Mouse (Mus musculus) midbrain, embryonic 15.5 days (tissue): ENCODE measurements at regions not wholly inside any gene's neighbourhood (a gene's known extent, or its start where the extent isn't known, plus 50 kb on each side); places are given as distances from the start of the nearest gene placed in this dataset.

Source experiments
- ATAC-seq: fragments of 200-750 bp; cut with Nextera tagmentation; replicated peaks from 2 replicates; pipeline ENCODE4 v1.8.0; 2017; ENCODE audit warnings: moderate TSS enrichment
- H3K27ac ChIP-seq: fragments of 300-500 bp; sonication (generic); 2 replicates; pipeline ENCODE4 v1.5.1; 2015; ENCODE audit warnings: mild to moderate bottlenecking, inconsistent platforms
- H3K27me3 ChIP-seq: fragments of 300-500 bp; sonication (generic); replicated peaks from 2 replicates; pipeline ENCODE4 v1.6.1; 2015; ENCODE audit warnings: inconsistent platforms
- H3K36me3 ChIP-seq: fragments of 300-500 bp; sonication (generic); replicated peaks from 2 replicates; pipeline ENCODE4 v1.6.1; 2015; ENCODE audit warnings: inconsistent platforms
- H3K4me1 ChIP-seq: fragments of 300-500 bp; sonication (generic); 2 replicates; pipeline ENCODE4 v1.6.1; 2015; ENCODE audit warnings: inconsistent platforms
- H3K4me2 ChIP-seq: fragments of 300-500 bp; sonication (generic); 2 replicates; pipeline ENCODE4 v1.6.1; 2015; ENCODE audit warnings: inconsistent platforms, mild to moderate bottlenecking, moderate library complexity
- H3K4me3 ChIP-seq: fragments of 300-500 bp; sonication (generic); 2 replicates; pipeline ENCODE4 v1.5.1; 2015; ENCODE audit warnings: mild to moderate bottlenecking, inconsistent platforms
- H3K9ac ChIP-seq: fragments of 300-500 bp; sonication (generic); 2 replicates; pipeline ENCODE4 v1.6.1; 2015; ENCODE audit warnings: mild to moderate bottlenecking, inconsistent platforms
- H3K9me3 ChIP-seq: fragments of 300-500 bp; sonication (generic); 2 replicates; pipeline ENCODE4 v1.6.1; 2016; ENCODE audit warnings: inconsistent platforms
- WGBS: fragments of 180-500 bp; shearing (Covaris S2); methylation state at CpG from one replicate; pipeline ENCODE4 v1.1.7; 2015; ENCODE audit warnings: mixed read lengths; 5-methylcytosine and 5-hydroxymethylcytosine counted together

DNA sequence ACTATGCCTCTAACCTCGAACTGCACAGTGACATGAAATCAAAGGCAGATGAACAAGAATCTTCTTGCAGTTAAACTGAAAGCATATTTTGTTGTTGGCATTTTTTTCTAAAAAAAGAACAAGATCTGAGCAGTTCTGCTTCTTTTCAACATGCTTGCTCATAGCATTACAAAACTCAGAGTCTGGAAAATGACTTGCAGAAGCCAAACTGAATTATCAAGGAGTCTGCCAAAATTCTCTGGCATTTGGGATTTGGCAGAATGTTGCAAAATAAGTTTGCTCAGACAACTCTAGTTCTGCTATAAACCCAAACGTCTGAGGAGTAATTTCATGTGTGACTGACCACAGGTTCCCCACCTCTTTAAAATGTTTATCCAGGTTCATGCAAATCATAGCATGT is 907.3 kb upstream of the Gm37988 start:
- no peaks in the 10 kb centered on the region for H3K9me3 ChIP-seq
- H3K4me3 ChIP-seq: no peak overlapping the region
- no peak overlapping the region for H3K4me2 ChIP-seq
- no peak overlapping the region for H3K9ac ChIP-seq
- no peak overlapping the region for H3K27ac ChIP-seq
- 69% methylated on average over 2 of the region's 2 CpGs for WGBS
- no peak for ATAC-seq
- no peaks in the 10 kb centered on the region for H3K4me1 ChIP-seq
- H3K36me3 ChIP-seq: no peaks in the 10 kb centered on the region
- no peaks in the 10 kb centered on the region for H3K27me3 ChIP-seq

GRCm38 (mm10) chr1:3903432-3903831 is 904.3 kb upstream of the Gm37988 start:
- 57% methylated on average over 1 of the region's 1 CpGs for WGBS
- no peaks in the 10 kb centered on the region for H3K27me3 ChIP-seq
- ATAC-seq: no peak
- no peaks in the 10 kb centered on the region for H3K9me3 ChIP-seq
- H3K27ac ChIP-seq: no peak overlapping the region
- no peak overlapping the region for H3K4me2 ChIP-seq
- H3K4me3 ChIP-seq: no peak overlapping the region
- no peaks in the 10 kb centered on the region for H3K4me1 ChIP-seq
- H3K9ac ChIP-seq: no peak overlapping the region
- no peaks in the 10 kb centered on the region for H3K36me3 ChIP-seq

GRCm38 (mm10) chr1:3912499-3912898 is 895.2 kb upstream of the Gm37988 start:
- H3K9me3 ChIP-seq: no peaks in the 10 kb centered on the region
- WGBS: 50% methylated on average over 1 of the region's 1 CpGs
- H3K27ac ChIP-seq: no peak overlapping the region
- no peaks in the 10 kb centered on the region for H3K36me3 ChIP-seq
- no peaks in the 10 kb centered on the region for H3K4me1 ChIP-seq
- no peak overlapping the region for H3K4me2 ChIP-seq
- H3K4me3 ChIP-seq: no peak overlapping the region
- H3K9ac ChIP-seq: no peak overlapping the region
- H3K27me3 ChIP-seq: no peaks in the 10 kb centered on the region
- no peak for ATAC-seq

- 34% methylated on average over 1 of the region's 1 CpGs for WGBS
- no peaks in the 10 kb centered on the region for H3K27me3 ChIP-seq
- H3K27ac ChIP-seq: no peak overlapping the region
- no peak overlapping the region for H3K4me3 ChIP-seq
- no peaks in the 10 kb centered on the region for H3K4me1 ChIP-seq
- H3K36me3 ChIP-seq: no peaks in the 10 kb centered on the region
- ATAC-seq: peak; percentile 42; the same call in 1 of the 2 replicates
- H3K9ac ChIP-seq: no peak overlapping the region
- H3K9me3 ChIP-seq: no peaks in the 10 kb centered on the region
- H3K4me2 ChIP-seq: no peak overlapping the region
These were observed 894.1 kb upstream of the Gm37988 start for GRCm38 (mm10) chr1:3913631-3914030.
